Mouse (Mus musculus) forebrain, embryonic 13.5 days (tissue): ENCODE measurements around the gene Afap1. TPM values are rescaled to one million over a fixed set of nuclear protein-coding genes. Genes with fewer than 3 reads are reported as not detected.

Source experiments
- ATAC-seq: fragments of 200-750 bp; cut with Nextera tagmentation; 2 replicates; pipeline ENCODE4 v1.8.0; 2017
- H3K27ac ChIP-seq: fragments of 300-500 bp; sonication (generic); 2 replicates; pipeline ENCODE4 v1.5.1; 2015; ENCODE audit warnings: inconsistent platforms, mild to moderate bottlenecking, moderate library complexity
- H3K27me3 ChIP-seq: fragments of 300-500 bp; sonication (generic); 2 replicates; pipeline ENCODE4 v1.6.1; 2015; ENCODE audit warnings: mild to moderate bottlenecking, inconsistent platforms
- H3K36me3 ChIP-seq: fragments of 300-500 bp; sonication (generic); 2 replicates; pipeline ENCODE4 v1.6.1; 2015; ENCODE audit warnings: mild to moderate bottlenecking, inconsistent platforms; ENCODE audit not compliant: poor library complexity, severe bottlenecking
- H3K4me1 ChIP-seq: fragments of 300-500 bp; sonication (generic); 2 replicates; pipeline ENCODE4 v1.6.1; 2015; ENCODE audit warnings: inconsistent platforms
- H3K4me2 ChIP-seq: fragments of 300-500 bp; sonication (generic); 2 replicates; pipeline ENCODE4 v1.6.1; 2015; ENCODE audit warnings: inconsistent platforms, mild to moderate bottlenecking, moderate library complexity
- H3K4me3 ChIP-seq: fragments of 300-500 bp; sonication (generic); 2 replicates; pipeline ENCODE4 v1.5.1; 2015; ENCODE audit warnings: mild to moderate bottlenecking, inconsistent platforms
- H3K9ac ChIP-seq: fragments of 300-500 bp; sonication (generic); 2 replicates; pipeline ENCODE4 v1.6.1; 2015; ENCODE audit warnings: mild to moderate bottlenecking, inconsistent platforms
- H3K9me3 ChIP-seq: fragments of 300-500 bp; sonication (generic); replicated peaks from 2 replicates; pipeline ENCODE4 v1.6.1; 2016; ENCODE audit warnings: inconsistent platforms
- WGBS: fragments of 180-500 bp; shearing (Covaris S2); methylation state at CpG from one replicate; pipeline ENCODE4 v1.1.7; 2015; 5-methylcytosine and 5-hydroxymethylcytosine counted together
- polyA plus RNA-seq: library from polyadenylated mRNA; unstranded; fragments of >200 nt; fragmentation: Nextera tagmentation; extraction: Ambion mirVana; gene quantifications from 2 replicates; pipeline ENCODE4 v1.2.1, GENCODE M21; 2015

The Afap1 gene
- polyA plus RNA-seq, 1 experiment from 2014 or later, result 38.5 TPM

- H3K27me3 ChIP-seq, result no peaks in the 10 kb centered on the region
- H3K9ac ChIP-seq, result no peak overlapping the region
- H3K36me3 ChIP-seq, result peaks cover 89% of the 10 kb centered on the region
- no peak overlapping the region for H3K4me3 ChIP-seq
- no peak overlapping the region for H3K27ac ChIP-seq
- no peaks in the 10 kb centered on the region for H3K9me3 ChIP-seq
- H3K4me2 ChIP-seq, result no peak overlapping the region
- WGBS, result 88% methylated on average over 8 of the region's 8 CpGs
- ATAC-seq, result no peak
- no peaks in the 10 kb centered on the region for H3K4me1 ChIP-seq
Measured at GRCm38 (mm10) chr5:35988085-35988484, 95.0 kb downstream of the Afap1 start.

- no peak overlapping the region for H3K4me2 ChIP-seq
- no peak overlapping the region for H3K4me3 ChIP-seq
- H3K9me3 ChIP-seq, result no peaks in the 10 kb centered on the region
- peaks cover 91% of the 10 kb centered on the region for H3K36me3 ChIP-seq
- no peak overlapping the region for H3K9ac ChIP-seq
- H3K27ac ChIP-seq, result no peak overlapping the region
- WGBS, result 78% methylated on average over 6 of the region's 6 CpGs
- ATAC-seq, result no peak
- H3K27me3 ChIP-seq, result no peaks in the 10 kb centered on the region
- H3K4me1 ChIP-seq, result no peaks in the 10 kb centered on the region
Measured at GRCm38 (mm10) chr5:35989506-35989905, 96.4 kb downstream of the Afap1 start.

- no peak overlapping the region for H3K9ac ChIP-seq
- no peaks in the 10 kb centered on the region for H3K9me3 ChIP-seq
- H3K4me2 ChIP-seq, result no peak overlapping the region
- H3K36me3 ChIP-seq, result peaks cover 89% of the 10 kb centered on the region
- ATAC-seq, result no peak
- no peaks in the 10 kb centered on the region for H3K4me1 ChIP-seq
- no peak overlapping the region for H3K4me3 ChIP-seq
- WGBS, result 79% methylated on average over 11 of the region's 11 CpGs
- no peak overlapping the region for H3K27ac ChIP-seq
- no peaks in the 10 kb centered on the region for H3K27me3 ChIP-seq
Measured at GRCm38 (mm10) chr5:35989986-35990735, 97.0 kb downstream of the Afap1 start.

- WGBS, result 87% methylated on average over 10 of the region's 10 CpGs
- H3K4me1 ChIP-seq, result 0 out of 2 replicates have a peak, but pooled peaks cover 5% of the 10 kb centered on the region
- no peaks in the 10 kb centered on the region for H3K27me3 ChIP-seq
- no peaks in the 10 kb centered on the region for H3K9me3 ChIP-seq
- no peak overlapping the region for H3K9ac ChIP-seq
- H3K4me3 ChIP-seq, result no peak overlapping the region
- ATAC-seq, result no peak
- H3K27ac ChIP-seq, result no peak overlapping the region
- peaks cover 45% of the 10 kb centered on the region for H3K36me3 ChIP-seq
- no peak overlapping the region for H3K4me2 ChIP-seq
Measured at GRCm38 (mm10) chr5:36003797-36004196, 110.7 kb downstream of the Afap1 start.

- Histone ChIP-seq H3K4me1 (0 out of 2 replicates have a peak, but pooled peaks cover 5% of the 10 kb centered on the region), H3K27ac (no peak overlapping the region)
- 87% methylated on average over 8 of the region's 8 CpGs for WGBS
Measured at GRCm38 (mm10) chr5:36006106-36006505, 113.0 kb downstream of the Afap1 start.

GRCm38 (mm10) chr5:36006586-36006985, 113.5 kb downstream of the Afap1 start:
- Histone ChIP-seq H3K9ac (no peak overlapping the region), H3K9me3 (no peaks in the 10 kb centered on the region), H3K4me2 (no peak overlapping the region), H3K36me3 (peaks cover 18% of the 10 kb centered on the region; the same call in 1 of the 2 replicates), H3K4me3 (no peak overlapping the region), H3K27me3 (no peaks in the 10 kb centered on the region), H3K27ac (no peak overlapping the region), H3K4me1 (0 out of 2 replicates have a peak, but pooled peaks cover 5% of the 10 kb centered on the region)
- 0 out of 2 replicates have a peak, but pooled peaks have one; percentile 14 for ATAC-seq
- 93% methylated on average over 5 of the region's 5 CpGs for WGBS

More at GRCm38 (mm10) chr5:36006106-36006505, 113.0 kb downstream of the Afap1 start:
- no peak overlapping the region for H3K9ac ChIP-seq
- no peak for ATAC-seq
- H3K9me3 ChIP-seq, result no peaks in the 10 kb centered on the region
- no peak overlapping the region for H3K4me3 ChIP-seq
- no peaks in the 10 kb centered on the region for H3K27me3 ChIP-seq
- no peak overlapping the region for H3K4me2 ChIP-seq
- peaks cover 23% of the 10 kb centered on the region for H3K36me3 ChIP-seq

- H3K36me3 ChIP-seq, result peaks cover 9% of the 10 kb centered on the region; the same call in 1 of the 2 replicates
- no peak overlapping the region for H3K4me2 ChIP-seq
- H3K4me1 ChIP-seq, result 0 out of 2 replicates have a peak, but pooled peaks cover 5% of the 10 kb centered on the region
- no peaks in the 10 kb centered on the region for H3K9me3 ChIP-seq
- no peak overlapping the region for H3K9ac ChIP-seq
- no peaks in the 10 kb centered on the region for H3K27me3 ChIP-seq
- no peak overlapping the region for H3K27ac ChIP-seq
- ATAC-seq, result peak; percentile 64
- WGBS, result 69% methylated on average over 10 of the region's 10 CpGs
- no peak overlapping the region for H3K4me3 ChIP-seq
Measured at GRCm38 (mm10) chr5:36007649-36008048, 114.5 kb downstream of the Afap1 start.

- no peak overlapping the region for H3K4me3 ChIP-seq
- 84% methylated on average over 4 of the region's 4 CpGs for WGBS
Measured at GRCm38 (mm10) chr5:36009405-36009804, 116.3 kb downstream of the Afap1 start.

GRCm38 (mm10) chr5:36018366-36018765, 125.2 kb downstream of the Afap1 start:
- Histone ChIP-seq H3K9ac (no peak overlapping the region), H3K4me1 (no peaks in the 10 kb centered on the region), H3K4me2 (no peak overlapping the region), H3K27ac (no peak overlapping the region), H3K4me3 (no peak overlapping the region), H3K36me3 (0 out of 2 replicates have a peak, but pooled peaks cover 6% of the 10 kb centered on the region), H3K9me3 (no peaks in the 10 kb centered on the region), H3K27me3 (no peaks in the 10 kb centered on the region)
- WGBS, result 83% methylated on average over 3 of the region's 3 CpGs
- ATAC-seq, result no peak

More at GRCm38 (mm10) chr5:36009405-36009804, 116.3 kb downstream of the Afap1 start:
- Histone ChIP-seq H3K27me3 (no peaks in the 10 kb centered on the region), H3K9ac (no peak overlapping the region), H3K4me2 (no peak overlapping the region), H3K9me3 (no peaks in the 10 kb centered on the region), H3K36me3 (peaks cover 3% of the 10 kb centered on the region; the same call in 1 of the 2 replicates), H3K27ac (no peak overlapping the region), H3K4me1 (0 out of 2 replicates have a peak, but pooled peaks cover 5% of the 10 kb centered on the region)
- no peak for ATAC-seq

GRCm38 (mm10) chr5:36021091-36021490, 128.0 kb downstream of the Afap1 start:
- no peak overlapping the region for H3K4me2 ChIP-seq
- no peaks in the 10 kb centered on the region for H3K9me3 ChIP-seq
- WGBS, result 87% methylated on average over 3 of the region's 3 CpGs
- H3K9ac ChIP-seq, result no peak overlapping the region
- no peak overlapping the region for H3K4me3 ChIP-seq
- no peak overlapping the region for H3K27ac ChIP-seq
- no peaks in the 10 kb centered on the region for H3K27me3 ChIP-seq
- no peak for ATAC-seq
- 0 out of 2 replicates have a peak, but pooled peaks cover 6% of the 10 kb centered on the region for H3K36me3 ChIP-seq
- no peaks in the 10 kb centered on the region for H3K4me1 ChIP-seq

- no peak overlapping the region for H3K4me3 ChIP-seq
- H3K36me3 ChIP-seq, result 0 out of 2 replicates have a peak, but pooled peaks cover 6% of the 10 kb centered on the region
- H3K9ac ChIP-seq, result no peak overlapping the region
- no peaks in the 10 kb centered on the region for H3K9me3 ChIP-seq
- H3K4me2 ChIP-seq, result no peak overlapping the region
- 65% methylated on average over 1 of the region's 1 CpGs for WGBS
- no peak overlapping the region for H3K27ac ChIP-seq
- no peaks in the 10 kb centered on the region for H3K4me1 ChIP-seq
- no peaks in the 10 kb centered on the region for H3K27me3 ChIP-seq
- no peak for ATAC-seq
Measured at GRCm38 (mm10) chr5:36022361-36022760, 129.2 kb downstream of the Afap1 start.

- 86% methylated on average over 9 of the region's 9 CpGs for WGBS
- Histone ChIP-seq H3K27ac (no peak overlapping the region), H3K4me1 (no peaks in the 10 kb centered on the region), H3K27me3 (no peaks in the 10 kb centered on the region), H3K4me2 (no peak overlapping the region), H3K36me3 (no peaks in the 10 kb centered on the region), H3K9me3 (no peaks in the 10 kb centered on the region), H3K9ac (no peak overlapping the region), H3K4me3 (no peak overlapping the region)
- no peak for ATAC-seq
Measured at GRCm38 (mm10) chr5:36024003-36024685, 131.0 kb downstream of the Afap1 start.
